Mouse (Mus musculus): ENCODE measurements around the gene Tspan4.

- TF ChIP-seq CTCF (IDR thresholded peaks at IDR 0.05; ENCODE audit: extremely low read depth, insufficient read length, insufficient replicate concordance, low read depth, low read length) (no peak), POLR2A (IDR thresholded peaks at IDR 0.05; ENCODE audit: low read depth, low read length) (no peak)
Observed at GRCm38 (mm10) chr7:141483114-141483653, 8.1 kb downstream of the Tspan4 start.

All from small intestine, adult 2 months (tissue).